Mouse (Mus musculus) liver, embryonic 14.5 days (tissue): ENCODE measurements at regions not wholly inside any gene's neighbourhood (a gene's known extent, or its start where the extent isn't known, plus 50 kb on each side); places are given as distances from the start of the nearest gene placed in this dataset.

ENCODE experiments used
- CTCF ChIP-seq: IDR thresholded peaks from 2 replicates; pipeline ENCODE4 v1.5.1; 2016; ENCODE audit warnings: antibody characterized with exemption, low read depth, control low read depth
- EP300 ChIP-seq: IDR thresholded peaks from 2 replicates; pipeline ENCODE4 v1.6.1; 2016; ENCODE audit warnings: antibody characterized with exemption, low read depth

GRCm38 (mm10) chr14:31935411-31935810 is 93.4 kb upstream of the Galnt15 start:
- TF ChIP-seq EP300 (no peak), CTCF (no peak)
